Comparison of ENCODE assay signal across 23 mouse cellular contexts in the genomic region with DNA sequence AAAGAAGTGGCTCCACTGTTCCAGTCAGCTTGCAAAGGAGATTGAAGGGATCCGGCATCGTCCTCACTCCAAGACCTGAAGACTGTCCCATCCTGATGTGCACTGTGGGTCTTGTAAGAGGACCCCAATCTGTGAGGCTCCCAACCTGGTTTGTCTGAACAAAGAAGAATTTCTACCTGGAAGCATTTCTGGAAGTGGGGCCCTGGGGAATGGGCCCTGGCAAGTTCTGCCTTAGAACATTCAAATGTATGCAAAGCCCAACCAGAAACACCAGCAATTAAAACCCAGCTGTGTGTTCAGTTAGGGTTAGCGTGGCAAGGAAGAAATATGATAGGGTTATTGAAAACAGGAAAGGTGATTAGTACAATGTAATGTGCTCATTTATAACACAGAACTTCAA.
"Had no signal": no experiment of that assay in that cellular context is flagged by ENCODE, and none has a peak within 500 bp of the region (broad histone marks: within the 10 kb centered on the region; RNA-seq: fewer than 3 reads in every experiment).

No protein-coding gene starts in this region.

- ATAC-seq: intestine, postnatal 0 days; liver, embryonic 12.5 days had no signal

- H3K9ac ChIP-seq: liver, embryonic 12.5 days; liver, embryonic 15.5 days; lung, embryonic 15.5 days had no signal

- DNase-seq: kidney, adult 2 months; kidney, postnatal 25 days; left cerebral cortex, postnatal 4 days; liver; lung, adult 18-20 months; lung, postnatal 10 days; lung, postnatal 36 days; midbrain, embryonic 14.5 days; right cerebral cortex, adult 18-20 months; right cerebral cortex, postnatal 14 days; right cerebral cortex, postnatal 4 days; thymus, adult 2 months; thymus, postnatal 14 days; thymus, postnatal 4 days had no signal

- H3K36me3 ChIP-seq: liver, embryonic 12.5 days; liver, embryonic 15.5 days; lung, embryonic 15.5 days; midbrain, embryonic 10.5 days had no signal

- H3K9me3 ChIP-seq: liver, embryonic 15.5 days; lung, embryonic 15.5 days; megakaryocyte, embryonic 14.5 days had no signal

- H3K27ac ChIP-seq: kidney, postnatal 0 days; layer of hippocampus, adult 2 months; liver, embryonic 12.5 days; liver, embryonic 15.5 days; lung, embryonic 15.5 days; midbrain, embryonic 10.5 days; stomach, postnatal 0 days had no signal

- H3K4me2 ChIP-seq: liver, embryonic 12.5 days; liver, embryonic 15.5 days; lung, embryonic 15.5 days had no signal

- H3K27me3 ChIP-seq: liver, embryonic 12.5 days; liver, embryonic 15.5 days; lung, embryonic 15.5 days had no signal

- H3K4me3 ChIP-seq: layer of hippocampus, adult 2 months; liver, embryonic 12.5 days; liver, embryonic 15.5 days; lung, embryonic 15.5 days; megakaryocyte, embryonic 14.5 days; midbrain, embryonic 10.5 days had no signal

- H3K4me1 ChIP-seq: liver, embryonic 12.5 days; liver, embryonic 15.5 days; lung, embryonic 15.5 days; megakaryocyte, embryonic 14.5 days; midbrain, embryonic 10.5 days had no signal
